Mouse (Mus musculus) MEL-GATA-1-ER (cell line): ENCODE measurements around the gene Denr.

Experiments
- DNase-seq: peaks from one replicate; pipeline ENCODE4 v3.0.0-alpha.2; 2012; ENCODE audit warnings: low read depth; ENCODE audit errors: extremely low read depth

Gene Denr

DNA sequence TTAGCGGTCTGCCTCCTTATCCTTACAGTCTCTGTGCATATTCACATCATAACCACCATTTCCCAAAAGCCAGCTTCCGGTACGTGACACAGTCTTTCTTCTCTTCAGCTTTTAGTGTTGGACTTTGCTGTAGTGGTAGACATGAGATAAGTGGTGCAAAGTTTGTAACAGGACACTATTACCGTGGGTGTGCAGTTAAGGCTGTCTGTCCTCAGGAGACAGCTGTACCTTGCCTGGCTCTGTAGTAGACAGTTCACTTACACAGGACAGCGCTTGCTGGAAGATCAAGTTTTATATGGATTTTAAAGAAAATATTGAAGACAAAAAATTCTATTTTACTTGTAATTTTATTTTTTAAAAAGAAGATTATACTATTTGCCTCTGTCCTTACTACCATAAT is 61.5 kb downstream of the Denr start:
- DNase-seq = no peak

DNA sequence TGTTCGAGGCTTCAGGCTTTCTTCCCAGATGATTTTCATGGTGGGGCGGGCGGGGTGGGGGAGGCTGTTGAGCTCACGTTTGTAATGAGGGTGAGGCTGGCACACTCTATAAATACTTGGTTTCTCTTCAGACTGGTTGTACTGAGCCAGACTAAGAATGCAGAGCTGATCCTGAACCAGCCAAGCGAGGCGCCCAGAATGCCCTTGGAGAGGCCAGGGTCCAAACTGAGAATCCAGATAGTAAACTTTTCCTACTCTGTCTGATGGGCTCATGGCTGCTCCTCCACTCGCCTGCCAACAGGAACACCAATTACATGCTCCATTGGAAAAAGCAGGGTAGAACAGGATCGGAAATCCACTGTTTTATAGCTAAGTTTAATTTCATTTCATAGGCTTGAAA is 62.2 kb downstream of the Denr start:
- DNase-seq = no peak

GRCm38 (mm10) chr5:123970576-123970975 is 63.6 kb downstream of the Denr start:
- DNase-seq = no peak

- no peak for DNase-seq
These were observed 65.5 kb downstream of the Denr start for GRCm38 (mm10) chr5:123972453-123972852.

DNA sequence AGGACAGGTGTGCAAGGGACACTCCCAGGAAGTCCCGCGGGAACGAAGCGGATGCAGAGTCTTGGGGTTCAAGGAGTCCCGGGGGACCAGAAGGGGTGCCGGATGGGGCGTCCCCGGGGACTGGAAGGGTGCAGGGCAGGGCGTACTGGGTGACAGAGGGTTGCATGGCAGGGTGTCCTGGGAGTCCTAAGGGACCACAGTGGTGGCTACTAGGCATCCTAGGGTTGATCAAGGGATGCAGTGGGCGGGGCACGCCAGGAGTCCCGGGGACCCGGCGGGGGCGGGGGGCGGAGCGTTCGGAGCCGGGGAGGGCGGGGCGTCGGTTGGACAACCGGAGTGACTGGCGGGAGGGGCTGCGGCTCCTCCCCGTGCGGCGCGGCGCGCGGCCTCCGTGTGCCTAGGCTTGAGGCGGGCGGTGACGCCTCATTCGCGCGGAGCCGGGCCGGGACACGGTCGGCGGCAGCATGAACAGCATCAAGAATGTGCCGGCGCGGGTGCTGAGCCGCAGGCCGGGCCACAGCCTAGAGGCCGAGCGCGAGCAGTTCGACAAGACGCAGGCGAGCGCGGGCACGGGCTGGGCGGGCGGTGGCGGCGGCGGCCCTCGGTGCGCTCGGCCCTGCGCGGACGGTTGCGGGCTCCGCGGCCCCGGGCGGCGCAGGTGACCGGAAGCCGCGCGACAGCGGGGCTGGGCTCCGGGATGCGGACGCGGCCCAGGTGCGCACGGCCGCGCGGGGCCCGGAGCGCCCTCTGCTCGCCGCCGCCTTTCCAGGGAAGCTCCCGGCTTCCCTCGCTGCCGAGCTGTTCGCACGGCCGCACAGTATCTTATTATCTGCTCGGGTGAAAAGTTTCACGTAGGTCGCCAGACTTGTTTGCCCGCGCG is 66.6 kb downstream of the Denr start, which contains the start of gene Hip1r:
Gene Hip1r (plus strand): TSS at position 330 of the 880 bp plus-strand sequence.
- DNase-seq = peak; percentile 23

- no peak for DNase-seq
These were observed 67.2 kb downstream of the Denr start for GRCm38 (mm10) chr5:123974179-123974485.

- peak; percentile 24 for DNase-seq
These were observed 67.7 kb downstream of the Denr start for GRCm38 (mm10) chr5:123974616-123975111.

DNA sequence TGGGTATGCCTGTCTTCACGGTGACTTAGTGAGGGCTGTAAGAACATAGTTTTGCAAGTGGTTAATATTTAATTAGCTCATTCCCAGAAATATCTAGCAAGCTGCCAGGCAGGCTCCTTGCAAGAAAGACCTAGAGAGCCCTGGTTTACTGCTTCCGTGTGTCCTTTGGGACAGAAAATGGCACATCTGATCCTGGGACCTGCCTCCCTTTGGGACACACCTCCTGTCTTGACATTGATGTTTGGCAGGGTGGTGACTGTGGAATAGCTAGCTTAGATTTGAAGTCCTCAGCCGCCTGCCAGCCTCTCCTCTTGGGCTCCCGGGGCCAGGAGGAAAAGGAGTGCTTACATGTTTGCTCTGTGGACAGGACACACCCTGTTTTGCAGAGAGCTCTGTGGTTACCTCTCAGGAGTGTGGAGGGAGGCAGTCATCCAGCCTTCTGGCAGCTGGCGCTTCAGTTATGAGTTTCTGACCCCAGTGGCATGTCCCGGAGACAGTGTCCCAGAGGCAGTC is 68.7 kb downstream of the Denr start:
- DNase-seq = no peak

DNA sequence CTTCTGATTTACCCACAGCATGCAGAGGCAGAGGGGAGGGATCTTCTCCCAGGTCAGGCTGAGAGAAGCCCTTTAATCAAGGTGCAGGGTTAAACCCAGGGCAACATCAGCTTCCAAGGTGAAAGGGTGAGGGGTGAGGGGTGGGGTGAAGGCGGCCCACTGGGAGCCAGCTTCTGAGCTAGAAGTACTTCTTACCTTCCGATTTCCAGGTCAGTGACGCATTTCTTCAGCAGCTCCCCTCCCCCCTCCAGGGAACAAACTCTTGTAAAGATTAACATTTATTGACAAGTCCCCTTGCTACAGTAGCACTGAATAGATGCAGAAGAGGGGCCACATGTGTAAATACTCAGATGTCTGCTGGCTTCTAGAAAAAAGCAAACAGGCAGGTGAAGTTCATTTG is 70.3 kb downstream of the Denr start:
- no peak for DNase-seq

DNA sequence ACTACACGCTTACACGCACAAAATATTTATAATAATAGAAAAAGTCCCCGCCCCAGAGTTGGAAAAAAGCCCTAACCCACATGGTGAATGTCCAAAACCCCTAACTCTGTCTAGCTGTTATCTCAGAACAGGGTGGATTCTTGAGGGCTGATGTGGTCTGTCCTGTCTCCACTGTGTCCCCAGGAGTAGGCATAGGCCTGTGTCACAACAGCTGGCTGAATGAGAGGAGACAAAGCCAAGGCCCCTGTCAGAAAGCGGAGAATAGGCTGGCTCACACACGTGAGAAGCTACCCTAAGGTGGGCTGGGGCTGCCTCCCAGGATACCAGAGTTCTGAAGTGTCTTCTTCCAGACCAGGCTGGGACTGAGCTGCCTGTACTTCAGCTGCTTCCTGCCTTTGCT is 71.2 kb downstream of the Denr start:
- no peak for DNase-seq
